Mouse (Mus musculus): ENCODE measurements around the gene Cpm.
"Not testable (repeated sequence)": the region's sequence is repeated elsewhere in the genome, so short reads cannot be mapped to it uniquely, and the experiment has no call there.

The Cpm gene

DNA sequence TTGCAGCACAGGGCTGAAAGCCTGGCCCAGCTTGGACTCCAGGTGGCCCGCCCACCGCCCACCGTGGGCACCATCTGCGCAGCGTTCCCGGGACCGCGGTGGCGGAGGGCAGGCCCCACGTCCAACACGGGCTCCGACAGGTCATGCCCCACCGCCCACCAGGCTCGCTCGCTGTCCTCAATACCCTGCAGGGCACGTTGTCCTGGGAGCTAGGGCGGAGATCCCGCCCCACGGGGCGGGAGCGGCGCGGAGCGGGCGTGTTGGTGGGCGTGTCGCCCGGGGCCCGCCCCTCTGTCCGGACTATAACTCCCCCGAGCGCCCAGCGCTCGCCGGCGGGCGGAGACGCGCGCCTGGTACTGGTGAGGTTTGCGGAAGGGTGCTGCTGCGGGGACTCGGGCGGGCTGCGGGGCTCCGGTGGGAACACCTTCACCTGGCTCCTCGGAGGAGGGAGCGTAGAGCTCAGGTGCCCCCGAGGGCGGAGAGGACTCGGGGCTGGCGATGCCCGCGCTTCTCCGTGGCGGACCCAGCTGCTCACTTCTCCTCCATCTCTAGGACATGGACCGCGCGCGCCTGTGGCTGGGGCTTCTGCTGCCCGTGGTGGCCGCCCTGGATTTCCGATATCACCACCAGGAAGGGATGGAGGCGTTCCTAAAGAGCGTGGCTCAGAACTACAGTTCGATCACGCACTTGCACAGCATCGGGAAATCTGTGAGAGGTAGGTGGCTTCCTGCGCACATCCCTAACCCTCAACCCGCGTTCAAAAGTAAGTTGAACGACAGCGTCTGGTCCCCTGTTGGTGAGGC is at the start of gene Cpm:
TSS of gene Cpm (plus strand) at position 332 of the 803 bp plus-strand sequence.
- DNase-seq (ENCODE audit: low spot score in 2 of 2): peak in 1 of 2 experiments; percentile 32

DNA sequence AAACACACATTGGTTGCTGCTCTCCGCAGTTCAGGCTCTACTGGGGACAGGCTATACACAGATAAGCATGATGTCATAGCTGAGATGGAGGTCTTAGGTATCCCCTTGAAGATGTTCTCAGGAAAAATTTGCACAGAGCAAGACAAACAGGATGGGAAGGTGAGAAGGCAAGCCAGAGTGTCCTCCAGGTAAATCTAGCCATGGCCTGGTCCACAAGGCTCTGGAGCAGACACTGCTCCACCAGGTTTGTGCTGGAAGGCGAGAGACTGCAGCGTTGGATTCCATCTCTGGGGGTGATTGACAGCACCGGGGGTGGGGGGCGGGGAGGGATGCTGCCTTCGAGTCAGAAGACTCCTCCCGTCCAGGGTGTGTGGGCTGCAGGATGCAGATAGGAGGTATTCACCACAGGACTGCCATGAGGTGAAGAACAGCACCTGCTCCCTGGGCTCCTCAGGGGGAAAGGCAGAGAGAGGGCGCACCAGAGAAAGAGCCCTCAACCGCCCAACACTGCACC is 49.5 kb upstream of the Cpm start:
- no peak for DNase-seq (ENCODE audit: low spot score in 2 of 2)

DNA sequence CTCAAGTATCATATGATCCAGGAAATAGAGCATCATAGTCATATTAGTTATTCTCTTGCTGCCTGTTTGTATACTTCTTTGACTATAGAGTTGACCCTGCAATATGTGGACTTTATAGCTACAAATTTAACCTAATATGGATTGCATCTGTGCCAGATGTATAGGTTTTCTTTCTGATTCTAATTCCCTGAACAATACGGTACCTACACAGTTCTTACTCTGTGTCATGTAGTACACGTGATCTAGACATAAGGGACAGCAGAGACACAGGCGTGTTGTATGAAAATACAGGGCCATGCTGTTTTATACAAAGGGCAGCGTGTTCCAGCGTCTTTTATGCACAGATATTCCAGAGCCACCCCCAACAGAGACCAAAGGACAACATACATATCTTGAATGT is 48.9 kb upstream of the Cpm start:
- no peak for DNase-seq (ENCODE audit: low spot score in 2 of 2)

DNA sequence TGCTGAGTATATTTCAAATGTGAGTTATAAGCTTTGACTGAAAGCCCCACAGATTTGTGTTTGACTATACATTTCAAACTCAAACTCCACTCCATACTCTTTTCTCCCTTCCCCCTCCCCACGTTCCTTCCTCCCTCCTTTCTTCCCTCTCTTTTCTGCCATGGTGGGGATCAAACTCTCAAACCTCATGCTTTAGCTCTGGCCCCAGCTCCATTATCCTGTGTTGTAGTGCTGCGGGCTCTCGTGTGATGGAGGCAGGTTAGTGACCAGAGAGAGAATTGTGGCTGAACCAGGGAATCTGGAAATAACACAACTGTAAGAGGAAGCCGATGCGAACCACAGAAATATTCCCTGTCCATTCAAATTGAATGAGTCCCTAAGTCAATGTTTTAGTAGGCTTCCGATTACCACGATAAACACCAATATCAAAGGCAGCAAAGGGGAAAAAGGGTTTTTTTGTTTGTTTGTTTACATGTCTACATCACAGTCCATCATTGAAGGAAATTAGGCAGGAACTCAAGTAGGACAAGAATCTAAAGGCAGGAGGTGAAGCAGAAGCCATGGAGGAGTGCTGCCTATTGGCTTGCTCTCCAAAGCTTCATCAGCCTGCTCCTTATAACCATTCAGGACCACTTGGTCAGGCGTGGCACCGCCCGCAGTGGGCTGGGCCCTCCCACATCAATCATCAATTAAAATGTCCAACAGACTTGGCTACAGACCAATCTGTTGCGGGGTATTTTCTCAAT is 48.1 kb upstream of the Cpm start:
- no peak for DNase-seq (ENCODE audit: low spot score in 2 of 2)

DNA sequence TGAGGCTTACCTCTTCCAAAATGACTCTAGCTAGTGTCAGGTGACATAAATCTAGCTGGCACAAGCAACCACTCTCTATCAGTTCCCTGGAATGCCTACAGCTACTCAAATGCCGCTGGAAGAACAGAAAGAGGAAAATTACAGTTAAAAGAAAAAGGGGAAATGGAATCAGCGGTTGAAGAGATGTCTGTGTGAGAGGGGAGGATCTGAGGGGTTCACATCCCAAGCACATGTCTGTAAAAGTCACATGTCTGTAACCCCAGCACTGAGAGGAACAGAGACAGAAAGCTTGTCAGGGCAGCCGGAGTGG is 47.6 kb upstream of the Cpm start:
- DNase-seq (ENCODE audit: low spot score in 2 of 2): no peak

DNA sequence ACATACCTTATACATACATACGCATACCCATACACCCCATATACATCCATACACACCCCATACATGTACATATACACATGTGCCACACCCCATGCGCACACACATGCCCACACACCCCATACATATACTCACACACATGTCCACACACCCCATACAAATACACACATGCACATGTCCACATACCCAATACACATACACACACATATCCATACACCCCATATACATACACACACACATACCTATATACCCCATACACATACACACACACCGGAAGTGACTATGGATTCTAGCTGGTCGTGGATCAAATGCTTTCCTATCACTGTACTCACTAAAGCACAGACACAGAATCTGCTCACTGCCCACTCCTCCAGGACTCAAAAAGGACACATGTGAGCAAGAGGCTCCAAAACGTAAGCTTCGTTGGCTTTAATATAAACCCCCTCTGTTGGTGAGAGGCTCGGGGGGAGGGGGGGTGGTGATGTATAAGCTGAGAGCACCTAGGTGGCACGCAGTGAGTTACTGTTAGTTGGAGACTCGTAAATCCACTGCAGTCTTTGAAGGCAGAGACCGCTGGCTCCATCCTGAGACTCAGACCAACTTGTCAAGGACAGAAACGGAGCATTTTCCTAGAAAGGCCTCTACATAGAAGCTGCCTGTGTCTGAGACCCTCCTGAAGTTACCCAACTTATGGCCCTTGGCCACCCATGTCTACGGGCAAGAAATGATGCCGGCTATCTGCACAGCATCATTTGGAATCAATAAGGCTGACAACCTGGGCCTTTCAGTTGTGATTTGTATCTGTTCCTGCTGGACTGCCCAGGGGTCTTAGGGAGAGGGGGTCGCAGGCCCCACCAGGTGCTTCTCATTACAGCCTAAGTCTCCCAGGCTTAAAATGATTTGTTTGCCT is 45.9 kb upstream of the Cpm start:
- DNase-seq (ENCODE audit: low spot score in 2 of 2): no peak

DNA sequence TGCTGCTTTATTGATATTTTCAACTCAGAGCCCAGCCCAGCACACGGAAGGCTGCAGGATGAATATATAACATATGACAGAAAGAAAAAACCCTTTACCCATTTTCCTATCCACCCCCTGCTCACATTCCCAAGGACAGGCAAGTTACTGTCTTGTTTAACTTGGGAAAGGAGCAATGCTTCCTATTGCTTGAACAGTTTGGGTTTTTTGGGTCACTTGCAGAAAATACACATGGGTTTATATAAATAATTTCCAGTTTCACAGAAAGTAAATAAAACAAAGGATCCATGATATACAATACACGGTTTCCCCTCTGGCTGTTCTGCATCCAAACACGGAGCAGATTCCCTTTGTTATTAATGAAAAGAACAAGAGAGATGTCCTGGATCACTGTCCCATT is 45.2 kb upstream of the Cpm start:
- no peak for DNase-seq (ENCODE audit: low spot score in 2 of 2)

DNA sequence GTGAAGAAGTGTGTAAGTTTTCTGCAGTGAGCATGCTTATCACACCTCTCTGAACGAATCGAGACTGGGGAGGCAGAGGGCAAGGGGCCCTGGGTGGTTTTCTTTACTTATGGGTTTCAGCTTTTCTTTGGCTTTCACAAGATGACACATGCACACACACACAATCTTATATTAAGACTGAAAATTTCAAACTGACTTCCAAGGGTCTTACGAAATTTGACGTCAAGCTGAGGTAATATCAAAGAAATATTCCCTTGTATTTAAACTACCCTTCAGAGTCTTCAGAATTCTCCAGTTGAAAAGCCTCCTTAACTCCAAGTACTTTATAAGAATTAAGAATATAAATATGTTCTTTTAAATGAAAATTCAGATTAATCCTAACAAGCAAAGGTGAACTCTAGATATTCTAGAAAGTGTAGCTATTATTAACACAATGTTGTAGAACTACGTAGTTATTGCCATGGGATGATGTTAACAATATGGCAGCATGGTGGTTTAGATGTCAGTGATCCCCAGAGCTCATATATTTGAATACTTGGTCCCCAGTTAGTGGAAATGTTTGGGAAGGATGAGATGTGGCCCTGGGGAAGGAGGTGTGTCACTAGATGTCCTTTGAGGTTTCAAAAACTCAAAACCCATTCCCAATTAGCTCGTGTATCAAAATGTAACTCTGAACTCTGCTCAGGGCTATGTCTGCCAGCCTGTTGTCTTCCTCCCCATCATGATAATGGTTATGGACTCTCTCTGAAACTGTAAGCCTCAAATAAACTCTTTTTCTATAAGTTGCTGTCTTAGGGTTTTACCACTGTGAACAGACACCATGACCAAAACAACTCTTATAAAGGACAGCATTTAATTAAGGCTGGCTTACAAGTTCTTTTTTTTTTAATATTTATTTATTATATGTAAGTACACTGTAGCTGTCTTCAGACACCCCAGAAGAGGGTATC is 44.5 kb upstream of the Cpm start:
- no peak for DNase-seq (ENCODE audit: low spot score in 2 of 2)

DNA sequence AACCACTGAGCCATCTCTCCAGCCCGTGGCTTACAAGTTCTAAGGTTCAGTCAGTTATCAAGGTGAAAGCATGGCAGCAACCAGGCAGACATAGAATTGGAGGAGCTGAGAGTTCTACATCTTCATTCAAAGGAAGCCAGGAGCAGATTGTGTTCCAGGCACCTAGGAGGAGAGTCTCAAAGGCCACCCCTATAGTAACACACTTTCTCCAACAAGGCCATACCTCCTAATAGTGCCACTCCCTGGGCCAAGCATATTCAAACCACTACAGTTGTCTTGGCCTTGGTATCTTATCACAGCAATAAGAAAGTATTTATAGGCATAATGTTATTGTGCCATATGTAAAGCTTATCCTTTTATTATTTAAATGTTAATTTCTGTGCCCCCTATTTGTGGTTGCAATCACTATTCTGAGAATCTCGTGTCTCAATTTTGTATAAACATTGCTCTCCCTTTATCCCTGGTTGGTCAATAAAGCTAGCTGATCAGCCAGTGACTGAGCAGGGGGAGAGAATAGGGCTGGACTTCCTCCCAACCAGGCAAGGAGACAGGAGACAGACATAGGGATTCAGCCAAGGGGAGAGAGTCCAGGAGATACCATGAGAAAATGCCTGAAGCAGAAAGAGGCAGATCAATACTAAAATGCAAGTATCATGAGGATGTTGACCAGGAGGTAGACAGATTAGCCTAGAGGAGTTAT is 43.5 kb upstream of the Cpm start:
- no peak for DNase-seq (ENCODE audit: low spot score in 2 of 2)

DNA sequence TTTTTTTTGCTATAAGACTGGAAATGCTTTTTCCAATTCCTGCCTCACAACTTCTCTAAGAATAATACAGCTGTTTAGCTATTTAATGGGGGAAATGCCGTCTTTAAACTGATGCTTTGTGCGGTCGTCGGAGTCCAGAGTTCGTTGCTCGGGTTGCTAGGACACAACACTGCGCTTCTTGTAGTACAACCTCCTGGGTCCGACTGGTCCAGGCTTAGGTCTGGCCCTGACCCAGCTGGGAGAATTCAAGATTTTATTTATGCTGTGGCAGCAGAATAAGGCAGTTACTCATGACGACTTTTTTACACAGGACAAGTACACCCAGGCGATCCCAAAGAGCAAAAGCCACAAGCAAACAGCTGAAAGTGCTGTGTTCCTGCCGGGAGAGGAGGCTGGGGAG is 42.4 kb upstream of the Cpm start:
- DNase-seq (ENCODE audit: low spot score in 2 of 2): no peak

DNA sequence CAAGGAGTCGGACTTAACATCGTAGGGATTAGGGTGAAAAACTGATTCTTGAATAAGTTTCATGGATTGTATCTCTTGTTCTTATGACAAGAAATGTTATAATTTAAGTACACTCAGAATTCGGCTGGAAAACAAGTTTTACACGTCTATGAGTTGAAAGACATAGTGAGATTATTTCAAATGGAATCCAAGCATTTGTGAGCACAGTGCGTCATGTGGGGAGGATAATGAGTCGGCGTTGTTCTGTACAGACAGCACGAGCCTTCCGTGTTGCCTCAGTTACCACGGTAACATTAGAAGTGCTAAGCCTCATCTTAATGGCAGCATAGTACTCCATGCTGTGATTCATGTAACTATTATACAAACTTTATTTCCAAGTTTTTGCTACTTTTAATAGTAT is 42.0 kb upstream of the Cpm start:
- DNase-seq (ENCODE audit: low spot score in 2 of 2): no peak

DNA sequence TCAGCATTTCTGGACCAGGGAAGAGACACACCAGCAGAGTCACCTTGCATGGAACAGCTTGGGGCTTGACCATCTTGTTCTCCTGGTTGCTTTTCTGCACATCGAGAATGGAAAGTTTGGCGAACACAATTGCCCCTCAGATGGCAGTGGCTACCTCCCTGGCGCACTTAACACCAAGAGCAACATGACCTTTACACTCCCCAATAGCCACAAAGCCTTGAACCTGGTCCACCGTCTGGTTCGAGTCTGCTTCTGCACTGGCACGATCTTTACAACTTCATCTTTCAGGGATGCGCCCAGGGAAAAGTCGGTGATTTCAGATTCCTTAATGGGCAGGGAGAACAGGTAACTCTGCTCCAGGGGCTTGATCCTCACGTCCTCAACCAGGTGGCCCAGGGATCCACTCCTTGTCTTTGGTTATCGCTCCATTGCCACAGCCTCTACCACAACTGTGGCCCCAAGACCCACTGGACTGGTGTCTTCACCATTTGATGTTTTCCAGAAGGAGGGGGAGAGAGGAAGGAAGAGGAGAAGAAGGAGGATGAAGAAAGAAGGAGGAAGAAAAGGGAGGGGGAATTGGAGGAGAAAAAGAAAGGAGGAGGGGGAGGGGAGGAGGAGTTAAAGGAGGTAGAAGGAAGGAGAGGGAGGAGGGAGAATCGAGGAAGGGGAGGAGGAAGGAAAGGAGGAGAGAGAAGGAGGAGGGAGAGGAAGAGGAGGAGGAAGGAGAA is 40.7 kb upstream of the Cpm start:
- DNase-seq (ENCODE audit: low spot score in 2 of 2): not testable (repeated sequence)

DNA sequence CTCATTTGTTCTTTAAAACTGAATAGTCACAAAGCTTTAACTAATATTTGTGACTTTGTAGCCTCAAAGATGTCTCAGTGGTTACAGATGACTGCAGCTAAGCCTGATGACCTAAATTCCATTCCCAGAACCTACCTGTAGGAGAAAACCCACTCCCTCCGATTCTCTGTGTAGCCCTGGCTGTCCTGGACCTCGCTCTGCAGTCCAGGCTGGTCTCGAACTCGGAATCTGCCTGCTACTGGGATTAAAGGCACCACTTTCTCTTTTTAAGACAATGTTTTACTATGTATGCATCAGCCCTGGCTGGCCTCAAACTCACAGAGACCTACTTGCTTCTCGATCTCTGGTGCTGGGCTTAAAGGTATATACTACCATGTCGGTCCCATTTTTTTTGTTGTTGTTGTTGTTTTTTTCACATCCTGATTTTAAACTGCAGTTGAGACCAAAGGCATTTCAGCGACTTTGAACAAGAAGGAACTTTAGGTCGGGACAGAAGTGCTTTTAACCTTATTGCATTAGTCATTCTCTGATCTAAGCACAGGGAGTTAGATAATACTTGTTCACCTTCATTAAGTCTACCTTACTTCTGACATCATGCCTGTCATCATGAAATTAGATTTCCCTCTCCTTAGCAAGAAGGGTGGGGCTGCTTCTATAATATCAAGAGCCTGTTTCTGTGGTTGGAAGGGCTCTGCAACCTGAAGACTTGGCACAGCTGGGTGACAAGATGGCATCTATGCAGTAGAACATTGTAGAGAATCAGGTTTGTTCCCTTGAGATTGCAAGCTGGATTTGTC is 40.0 kb upstream of the Cpm start:
- no peak for DNase-seq (ENCODE audit: low spot score in 2 of 2)

DNA sequence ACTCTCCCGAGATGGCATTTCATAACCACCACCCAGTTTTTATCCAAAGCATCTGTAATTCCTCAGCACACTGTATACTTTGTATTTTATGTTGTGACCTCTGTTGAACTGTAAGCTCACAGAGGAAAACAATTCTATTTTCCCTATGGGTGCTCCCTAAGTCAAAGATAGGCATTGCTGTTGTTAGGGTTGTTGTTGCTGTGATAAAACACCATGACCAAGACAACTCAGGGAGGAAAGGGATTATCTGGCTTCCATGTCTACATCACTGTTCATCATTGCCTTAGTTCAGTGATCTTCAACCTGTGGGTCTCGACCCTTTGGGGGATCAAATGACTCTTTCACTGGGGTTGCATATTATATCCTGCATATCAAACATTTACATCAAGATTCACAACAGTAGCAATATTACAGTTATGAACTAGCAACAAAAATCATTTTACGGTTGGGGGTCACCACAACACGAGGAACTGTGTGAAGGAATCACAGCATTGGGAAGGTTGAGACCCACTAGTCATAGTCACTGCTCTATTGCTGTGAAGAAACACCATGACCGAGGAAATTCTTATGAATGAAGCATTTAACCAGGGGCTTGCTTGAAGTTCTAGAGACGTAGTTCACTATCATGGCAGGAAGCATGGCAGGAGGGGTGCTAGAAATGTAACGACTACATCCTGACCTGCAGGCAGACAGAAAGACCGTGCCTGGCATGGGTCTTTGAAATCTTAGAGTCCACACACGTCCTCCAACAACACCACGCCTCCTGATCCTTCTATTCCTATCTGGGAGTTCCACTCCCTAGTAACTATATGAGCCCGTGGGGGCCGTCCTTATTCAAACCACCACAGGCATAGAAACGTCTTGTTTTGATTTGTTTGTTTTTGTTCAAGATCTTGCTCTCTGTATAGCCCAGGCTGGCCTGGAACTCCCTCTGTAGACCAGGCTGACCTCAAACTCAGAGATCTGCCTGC is 38.7 kb upstream of the Cpm start:
- DNase-seq (ENCODE audit: low spot score in 2 of 2): no peak

DNA sequence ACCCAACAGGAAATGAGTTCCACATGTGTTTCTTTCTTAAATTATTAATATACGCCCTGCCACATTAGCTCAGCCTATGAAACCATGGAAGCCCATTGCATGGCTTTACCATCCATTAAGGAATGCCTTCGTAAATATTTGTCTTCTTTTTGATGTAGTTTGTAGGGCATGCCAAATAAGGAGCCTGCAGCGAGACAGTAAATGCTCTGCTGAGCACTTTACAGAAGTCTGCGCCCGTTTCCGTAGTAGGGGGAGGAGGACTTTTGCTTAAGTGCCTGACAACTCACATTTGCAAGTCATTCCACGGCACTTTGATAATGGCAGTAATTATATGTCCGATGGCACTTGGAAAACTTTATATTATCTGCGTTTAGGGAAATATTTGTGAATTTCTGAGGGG is 37.5 kb upstream of the Cpm start:
- no peak for DNase-seq (ENCODE audit: low spot score in 2 of 2)

DNA sequence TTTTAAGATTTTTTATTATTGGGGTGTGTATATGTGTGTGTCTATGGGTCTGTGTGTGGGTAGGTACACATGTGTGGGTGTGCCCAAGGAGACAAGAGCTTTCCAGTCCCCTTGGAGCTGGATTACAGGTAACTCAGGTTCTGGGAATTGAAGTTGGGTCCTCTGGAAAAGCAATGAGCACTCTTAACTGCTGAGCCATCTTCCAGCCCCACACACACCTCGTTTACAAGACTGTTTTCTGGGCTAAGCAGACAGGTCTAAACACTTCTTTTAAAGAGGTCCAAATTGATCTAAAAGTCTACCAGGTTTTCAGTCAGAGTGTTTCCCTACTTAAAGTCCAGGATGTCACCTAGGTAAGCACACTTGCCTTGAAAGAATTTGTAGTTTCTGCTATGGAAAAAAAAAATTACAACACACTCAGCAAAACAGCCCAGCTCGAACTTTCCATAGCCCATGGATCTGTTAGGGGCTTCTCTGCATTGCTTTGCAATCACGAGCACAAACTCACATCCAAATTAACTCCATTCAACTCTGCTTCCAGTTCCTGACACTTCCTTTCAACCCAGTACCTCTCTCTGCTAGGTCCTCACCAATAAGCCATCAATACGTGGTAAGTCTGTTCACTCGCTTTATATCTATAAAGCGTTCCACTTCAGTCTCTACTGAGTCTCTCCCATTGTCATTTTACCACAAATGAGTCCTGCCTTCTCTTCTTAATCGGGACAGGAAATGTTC is 36.8 kb upstream of the Cpm start:
- no peak for DNase-seq (ENCODE audit: low spot score in 2 of 2)

DNA sequence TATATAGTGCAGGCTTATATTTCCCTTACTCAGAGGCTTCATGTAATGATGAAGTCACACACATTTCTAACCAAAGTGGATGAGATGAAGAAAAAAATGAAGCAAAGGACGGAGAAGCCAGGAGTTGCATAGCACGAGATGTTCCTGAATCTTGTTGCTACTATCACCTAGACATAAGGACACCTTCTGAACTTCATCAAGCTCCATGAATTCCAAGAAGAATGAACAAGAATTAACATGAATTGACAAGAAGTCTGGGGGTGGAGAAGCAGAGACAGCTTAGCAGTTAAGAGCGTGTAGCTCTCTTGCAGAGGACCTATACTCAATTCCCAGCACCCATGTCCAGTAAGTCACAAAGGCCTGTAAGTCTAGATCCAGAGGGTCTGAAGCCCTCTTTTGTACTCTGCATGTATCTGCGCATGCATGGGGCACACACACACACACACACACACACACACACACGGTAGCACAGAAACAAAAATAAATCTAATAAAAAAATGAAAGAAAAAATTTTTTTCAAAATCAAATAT is 36.2 kb upstream of the Cpm start:
- no peak for DNase-seq (ENCODE audit: low spot score in 2 of 2)

All from left cerebral cortex, adult 9 months (tissue).